Mouse (Mus musculus): ENCODE measurements around the gene Gm4133. TPM values are rescaled to one million over a fixed set of nuclear protein-coding genes. Genes with fewer than 3 reads are reported as not detected.
"Not testable (repeated sequence)": the region's sequence is repeated elsewhere in the genome, so short reads cannot be mapped to it uniquely, and the experiment has no call there.

Gm4133 gene
- not detected in 2 replicates for polyA plus RNA-seq (2014; fragmentation: Nextera tagmentation; extraction: Ambion mirVana)

GRCm38 (mm10) chr7:20333965-20334364, at the start of gene Gm4133:
Gene Gm4133, minus strand, starts transcription at chr7:20334065.
- ATAC-seq (ENCODE audit: low FRiP score); H3K9me3 ChIP-seq (ENCODE audit: control insufficient read depth, low read length): not testable (repeated sequence)
- WGBS, result no CpG with 5 or more reads among the region's 2 CpGs

GRCm38 (mm10) chr7:20375310-20375709, 41.4 kb upstream of the Gm4133 start, which contains the start of gene Gm5728:
Gene Gm5728, minus strand, starts transcription at chr7:20375410.
- not testable (repeated sequence) for H3K4me2 ChIP-seq (replicated peaks; ENCODE audit: low read depth, low read length); DNase-seq (ENCODE audit: low spot score); H3K9ac ChIP-seq (ENCODE audit: low read depth, low read length); H3K27ac ChIP-seq (ENCODE audit: low read depth, low read length); H3K4me3 ChIP-seq (ENCODE audit: low read depth, low read length); H3K27me3 ChIP-seq (ENCODE audit: control insufficient read depth, insufficient read depth, low read length); H3K36me3 ChIP-seq (ENCODE audit: control insufficient read depth, insufficient read depth, low read length); H3K9me3 ChIP-seq (ENCODE audit: control insufficient read depth, low read length); ATAC-seq (ENCODE audit: low FRiP score); H3K4me1 ChIP-seq (replicated peaks; ENCODE audit: control insufficient read depth, insufficient read depth, low read length)
- WGBS, result no CpG with 5 or more reads among the region's 1 CpGs

More at GRCm38 (mm10) chr7:20333965-20334364, at the start of gene Gm4133:
- not testable (repeated sequence) for H3K9ac ChIP-seq (ENCODE audit: low read depth, low read length); DNase-seq (ENCODE audit: low spot score); H3K4me2 ChIP-seq (replicated peaks; ENCODE audit: low read depth, low read length); H3K27ac ChIP-seq (ENCODE audit: low read depth, low read length); H3K36me3 ChIP-seq (ENCODE audit: control insufficient read depth, insufficient read depth, low read length); H3K27me3 ChIP-seq (ENCODE audit: control insufficient read depth, insufficient read depth, low read length); H3K4me3 ChIP-seq (ENCODE audit: low read depth, low read length); H3K4me1 ChIP-seq (replicated peaks; ENCODE audit: control insufficient read depth, insufficient read depth, low read length)

Other genes with a start within 250 kb of the Gm4133 start
- not detected in 2 replicates for gene Vmn1r91, start 234.4 kb downstream of the Gm4133 start, polyA plus RNA-seq (2014; fragmentation: Nextera tagmentation; extraction: Ambion mirVana)
- not detected in 2 replicates for gene Gm16442, start 211.5 kb downstream of the Gm4133 start, polyA plus RNA-seq (2014; fragmentation: Nextera tagmentation; extraction: Ambion mirVana)
- not detected in 2 replicates for gene Vmn1r93, start 195.0 kb downstream of the Gm4133 start, polyA plus RNA-seq (2014; fragmentation: Nextera tagmentation; extraction: Ambion mirVana)
- not detected in 2 replicates for gene Vmn1r94, start 165.7 kb downstream of the Gm4133 start, polyA plus RNA-seq (2014; fragmentation: Nextera tagmentation; extraction: Ambion mirVana)
- not detected in 2 replicates for gene Vmn1r95, start 140.4 kb downstream of the Gm4133 start, polyA plus RNA-seq (2014; fragmentation: Nextera tagmentation; extraction: Ambion mirVana)
- gene Gm6164, start 128.5 kb downstream of the Gm4133 start, polyA plus RNA-seq (2014; fragmentation: Nextera tagmentation; extraction: Ambion mirVana), result not detected in 2 replicates
- not detected in 2 replicates for gene Gm4498, start 100.2 kb downstream of the Gm4133 start, polyA plus RNA-seq (2014; fragmentation: Nextera tagmentation; extraction: Ambion mirVana)
- not detected in 2 replicates for gene Gm5890, start 71.2 kb downstream of the Gm4133 start, polyA plus RNA-seq (2014; fragmentation: Nextera tagmentation; extraction: Ambion mirVana)
- not detected in 2 replicates for gene Gm5728, start 41.3 kb upstream of the Gm4133 start, polyA plus RNA-seq (2014; fragmentation: Nextera tagmentation; extraction: Ambion mirVana)
- not detected in 2 replicates for gene Vmn1r100, start 83.9 kb upstream of the Gm4133 start, polyA plus RNA-seq (2014; fragmentation: Nextera tagmentation; extraction: Ambion mirVana)
- not detected in 2 replicates for gene Vmn1r101, start 108.5 kb upstream of the Gm4133 start, polyA plus RNA-seq (2014; fragmentation: Nextera tagmentation; extraction: Ambion mirVana)
- not detected in 2 replicates for gene Gm10670, start 140.9 kb upstream of the Gm4133 start, polyA plus RNA-seq (2014; fragmentation: Nextera tagmentation; extraction: Ambion mirVana)
- gene Vmn1r103, start 176.5 kb upstream of the Gm4133 start, polyA plus RNA-seq (2014; fragmentation: Nextera tagmentation; extraction: Ambion mirVana), result not detected in 2 replicates
- gene Vmn1r104, start 199.8 kb upstream of the Gm4133 start, polyA plus RNA-seq (2014; fragmentation: Nextera tagmentation; extraction: Ambion mirVana), result not detected in 2 replicates
- not detected in 2 replicates for gene Gm5726, start 211.7 kb upstream of the Gm4133 start, polyA plus RNA-seq (2014; fragmentation: Nextera tagmentation; extraction: Ambion mirVana)
- gene Gm4141, start 242.2 kb upstream of the Gm4133 start, polyA plus RNA-seq (2014; fragmentation: Nextera tagmentation; extraction: Ambion mirVana), result not detected in 2 replicates

All from hindbrain, embryonic 11.5 days (tissue).